Mouse (Mus musculus): ENCODE measurements at regions not wholly inside any gene's neighbourhood (a gene's known extent, or its start where the extent isn't known, plus 50 kb on each side); places are given as distances from the start of the nearest gene placed in this dataset.

DNA sequence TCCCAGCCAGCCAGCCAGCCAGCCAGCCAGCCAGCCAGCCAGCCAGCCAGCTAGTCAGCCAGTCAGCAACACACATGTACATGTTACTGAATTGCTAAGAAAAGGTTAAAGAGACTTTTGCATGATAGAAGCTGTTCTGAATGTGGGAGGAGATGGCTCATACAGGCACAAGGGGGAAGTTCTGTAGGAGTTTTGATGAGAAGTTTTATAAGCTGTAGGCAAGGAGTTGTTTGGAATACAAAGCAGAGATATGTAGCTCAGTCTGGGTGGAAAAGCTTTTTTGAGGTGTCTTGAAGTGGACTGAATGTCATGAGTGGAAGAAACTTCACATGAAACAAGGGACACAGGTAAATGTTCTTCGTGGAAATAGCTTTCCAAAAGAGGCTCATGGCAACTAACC, 157.8 kb upstream of the Slc39a10 start:
- TF ChIP-seq CTCF (IDR thresholded peaks at IDR 0.05; ENCODE audit: low read depth), result no peak
- no peak for TF ChIP-seq EP300 (optimal IDR thresholded peaks at IDR 0.05)
